Mouse (Mus musculus) natural killer cell, adult 2 months (primary cell): ENCODE results near the gene Tff2.

ENCODE experiments used
- DNase-seq, 2 experiments: peaks; one replicate each; pipeline ENCODE4 v3.0.0; 2022; ENCODE audit warnings: low spot score in 2 of 2

The Tff2 gene

GRCm38 (mm10) chr17:31136821-31137220 is 7.3 kb downstream of the Tff2 start:
- no peak for DNase-seq

- DNase-seq, result peak; percentile 39 to 44
Measured at GRCm38 (mm10) chr17:31136291-31136690, 7.8 kb downstream of the Tff2 start.

GRCm38 (mm10) chr17:31134913-31135312 is 9.2 kb downstream of the Tff2 start:
- DNase-seq, result no peak

GRCm38 (mm10) chr17:31133776-31134175 is 10.3 kb downstream of the Tff2 start:
- DNase-seq, result no peak

- no peak for DNase-seq
Measured at GRCm38 (mm10) chr17:31131269-31131821, 12.7 kb downstream of the Tff2 start.

- no peak for DNase-seq
Measured at GRCm38 (mm10) chr17:31129452-31129851, 14.6 kb downstream of the Tff2 start, which contains the start of gene Tff3. Gene Tff3 (minus strand): TSS chr17:31129646.

- no peak for DNase-seq
Measured at GRCm38 (mm10) chr17:31128708-31129318, 15.3 kb downstream of the Tff2 start.

GRCm38 (mm10) chr17:31125548-31126266 is 18.4 kb downstream of the Tff2 start:
- no peak for DNase-seq

GRCm38 (mm10) chr17:31121975-31122374 is 22.1 kb downstream of the Tff2 start:
- peak; percentile 32 to 62 for DNase-seq

GRCm38 (mm10) chr17:31119429-31119828 is 24.7 kb downstream of the Tff2 start:
- DNase-seq, result peak; percentile 67 to 80

GRCm38 (mm10) chr17:31117946-31118345 is 26.1 kb downstream of the Tff2 start:
- DNase-seq, result no peak

- no peak for DNase-seq
Measured at GRCm38 (mm10) chr17:31116063-31116462, 28.0 kb downstream of the Tff2 start.

GRCm38 (mm10) chr17:31113191-31113856 is 30.8 kb downstream of the Tff2 start:
- DNase-seq, result no peak

GRCm38 (mm10) chr17:31108388-31108787 is 35.7 kb downstream of the Tff2 start:
- DNase-seq, result no peak

- no peak for DNase-seq
Measured at GRCm38 (mm10) chr17:31103823-31104222, 40.3 kb downstream of the Tff2 start.

- DNase-seq, result no peak
Measured at GRCm38 (mm10) chr17:31103007-31103570, 41.0 kb downstream of the Tff2 start.

- peak in 1 of 2 experiments; percentile 38 for DNase-seq
Measured at GRCm38 (mm10) chr17:31098788-31099187, 45.3 kb downstream of the Tff2 start.

GRCm38 (mm10) chr17:31096893-31097292 is 47.2 kb downstream of the Tff2 start:
- no peak for DNase-seq

- no peak for DNase-seq
Measured at GRCm38 (mm10) chr17:31095570-31095969, 48.5 kb downstream of the Tff2 start.

GRCm38 (mm10) chr17:31094781-31095180 is 49.3 kb downstream of the Tff2 start:
- DNase-seq, result no peak
